Mouse (Mus musculus) G1E (cell line): ENCODE measurements around the gene Rgs19.

ENCODE experiments used
- CTCF ChIP-seq: IDR thresholded peaks from 2 replicates; pipeline ENCODE4 v1.5.1; 2012; ENCODE audit warnings: low read depth, low read length, inconsistent platforms, mixed read lengths
- GATA1 ChIP-seq: IDR thresholded peaks from 2 replicates; pipeline ENCODE4 v1.6.1; 2012; ENCODE audit warnings: borderline replicate concordance, low read length, inconsistent platforms, mixed read lengths
- POLR2AphosphoS5 ChIP-seq: IDR thresholded peaks from 2 replicates; pipeline ENCODE4 v1.6.1; 2012; ENCODE audit warnings: low read depth, low read length, inconsistent platforms; ENCODE audit not compliant: insufficient replicate concordance
- TAL1 ChIP-seq: conservative IDR thresholded peaks from 2 replicates; pipeline ENCODE4 v1.6.1; 2012; ENCODE audit warnings: low read depth, low read length, inconsistent platforms, mixed read lengths

DNA sequence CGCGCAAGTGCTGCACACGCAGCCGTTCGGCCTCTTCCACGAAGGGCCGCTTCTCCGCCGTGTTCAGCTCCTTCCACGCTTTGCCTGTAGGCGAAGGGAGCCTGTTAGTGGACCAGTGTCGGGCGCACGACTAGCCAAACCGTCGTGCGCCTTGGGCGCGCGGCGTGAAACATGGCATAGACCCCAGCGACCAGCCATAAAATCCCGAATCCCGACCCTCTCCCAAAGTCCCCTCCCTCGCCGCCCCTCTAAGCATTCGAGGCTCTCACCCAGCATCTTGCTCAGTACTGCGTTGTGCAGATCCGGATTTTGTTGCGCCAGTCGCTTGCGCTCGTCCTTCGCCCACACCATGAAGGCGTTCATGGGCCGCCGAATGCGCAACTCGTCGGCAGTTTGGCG lies 22.9 kb downstream of the Rgs19 start:
- TF ChIP-seq CTCF: no peak
- TF ChIP-seq TAL1: no peak
- TF ChIP-seq GATA1: no peak
- TF ChIP-seq POLR2AphosphoS5: no peak
